Mouse (Mus musculus): ENCODE data around the gene Rnf144a.

GRCm38 (mm10) chr12:26444511-26444910 lies 29.5 kb upstream of the Rnf144a start:
- TF ChIP-seq CTCF (IDR thresholded peaks at IDR 0.05; ENCODE audit: low read depth, low read length) (no peak), POLR2A (IDR thresholded peaks at IDR 0.05; ENCODE audit: borderline replicate concordance, low read depth, low read length) (no peak)
